Mouse (Mus musculus) spleen, adult 2 months (tissue): ENCODE measurements around the gene Spred1. TPM values are rescaled to one million over a fixed set of nuclear protein-coding genes. Genes with fewer than 3 reads are reported as not detected.

ENCODE experiments used
- DNase-seq, 2 experiments: peaks; one replicate each; pipeline versions ENCODE4 v3.0.0 to v3.0.0-alpha.2; 2012 to 2021; ENCODE audit warnings: low spot score in 2 of 2, low read depth in 1 of 2
- H3K27ac ChIP-seq: fragments of 200-500 bp; 2 replicates; pipeline ENCODE4 v1.5.1; 2012; ENCODE audit warnings: low read length, inconsistent platforms; ENCODE audit not compliant: insufficient read depth
- H3K27me3 ChIP-seq: fragments of 200-500 bp; 2 replicates; pipeline ENCODE4 v1.6.1; 2012; ENCODE audit warnings: mild to moderate bottlenecking, moderate library complexity, low read length, inconsistent platforms; ENCODE audit not compliant: control insufficient read depth, insufficient read depth
- H3K36me3 ChIP-seq: fragments of 200-500 bp; 2 replicates; pipeline ENCODE4 v1.6.1; 2012; ENCODE audit warnings: mild to moderate bottlenecking, low read length, inconsistent platforms; ENCODE audit not compliant: control insufficient read depth, insufficient read depth
- H3K4me1 ChIP-seq: fragments of 200-500 bp; 2 replicates; pipeline ENCODE4 v1.6.1; 2011; ENCODE audit warnings: inconsistent platforms; ENCODE audit not compliant: control insufficient read depth, insufficient read depth, insufficient read length
- H3K4me3 ChIP-seq: fragments of 200-500 bp; 2 replicates; pipeline ENCODE4 v1.5.1; 2011; ENCODE audit warnings: mild to moderate bottlenecking, inconsistent platforms; ENCODE audit not compliant: insufficient read depth, insufficient read length; ENCODE audit errors: extremely low read depth
- CTCF ChIP-seq: fragments of 200-500 bp; IDR thresholded peaks from 2 replicates; pipeline ENCODE4 v1.5.1; 2011; ENCODE audit warnings: mild to moderate bottlenecking, inconsistent platforms; ENCODE audit not compliant: insufficient read depth, insufficient read length, insufficient replicate concordance; ENCODE audit errors: extremely low read depth
- POLR2A ChIP-seq: fragments of 200-500 bp; IDR thresholded peaks from 2 replicates; pipeline ENCODE4 v1.6.1; 2011; ENCODE audit warnings: low read depth, low read length, inconsistent platforms
- WGBS: fragments of 180-500 bp; shearing (Covaris S2); methylation state at CpG from one replicate; pipeline ENCODE4 v1.1.7; 2018; 5-methylcytosine and 5-hydroxymethylcytosine counted together
- polyA plus RNA-seq: library from polyadenylated mRNA; depleted of rRNA; stranded (reverse); fragments of >200 nt; gene quantifications from 2 replicates; pipeline ENCODE4 v1.2.3, GENCODE M21; 2012

Spred1 gene
- polyA plus RNA-seq, 1 experiment: 2.2 TPM

DNA sequence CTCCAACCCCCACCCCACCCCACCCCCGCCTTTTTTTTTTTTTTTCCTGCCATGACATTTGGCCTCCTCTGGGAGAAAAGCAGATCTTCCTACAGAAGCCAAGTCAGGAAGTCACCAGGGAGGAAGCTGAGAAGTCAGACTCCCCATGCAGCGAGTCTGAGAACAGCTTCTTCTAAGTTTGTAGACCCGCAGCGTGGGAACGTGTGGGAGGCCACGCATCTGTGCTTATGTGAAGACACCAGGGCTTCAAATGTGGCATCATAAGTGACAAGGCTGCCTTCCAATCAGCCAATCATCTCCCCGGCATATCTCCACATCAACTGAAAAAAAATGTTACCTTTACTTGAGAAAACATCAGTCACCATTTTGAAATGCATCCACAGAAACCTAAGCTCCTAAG, 74.4 kb downstream of the Spred1 start:
- TF ChIP-seq POLR2A (no peak), CTCF (no peak)
- H3K4me3 ChIP-seq: no peak overlapping the region
- H3K27ac ChIP-seq: no peak overlapping the region
- no peaks in the 10 kb centered on the region for H3K36me3 ChIP-seq
- no peaks in the 10 kb centered on the region for H3K4me1 ChIP-seq
- DNase-seq: no peak
- H3K27me3 ChIP-seq: no peaks in the 10 kb centered on the region
- 33% methylated on average over 6 of the region's 7 CpGs for WGBS

DNA sequence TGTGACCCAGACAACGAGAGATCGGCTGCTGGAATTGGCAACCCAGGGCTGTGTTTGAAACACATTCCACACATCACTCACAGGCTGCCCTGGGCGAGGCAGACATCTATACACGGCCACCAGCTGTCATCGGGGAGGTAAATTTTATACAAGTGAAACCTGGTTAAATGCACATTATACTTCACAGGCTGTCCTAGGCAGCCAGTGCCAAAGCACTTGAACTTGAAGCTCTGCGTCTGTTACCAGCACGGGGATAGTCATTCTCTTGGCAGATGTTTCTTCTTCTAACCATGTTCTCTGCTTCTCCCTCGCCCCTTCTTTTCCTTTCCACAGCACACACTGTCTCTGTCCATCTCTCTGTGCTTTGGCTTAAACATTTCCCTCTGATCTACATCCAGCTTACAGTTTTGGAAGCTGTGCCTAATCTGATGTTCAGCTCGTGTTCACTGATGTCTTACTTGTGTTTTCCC, 79.7 kb downstream of the Spred1 start:
- Histone ChIP-seq H3K4me1 (no peaks in the 10 kb centered on the region), H3K27me3 (no peaks in the 10 kb centered on the region), H3K4me3 (no peak overlapping the region), H3K36me3 (no peaks in the 10 kb centered on the region), H3K27ac (no peak overlapping the region)
- DNase-seq: no peak
- TF ChIP-seq CTCF (no peak), POLR2A (no peak)
- 88% methylated on average over 9 of the region's 9 CpGs for WGBS

DNA sequence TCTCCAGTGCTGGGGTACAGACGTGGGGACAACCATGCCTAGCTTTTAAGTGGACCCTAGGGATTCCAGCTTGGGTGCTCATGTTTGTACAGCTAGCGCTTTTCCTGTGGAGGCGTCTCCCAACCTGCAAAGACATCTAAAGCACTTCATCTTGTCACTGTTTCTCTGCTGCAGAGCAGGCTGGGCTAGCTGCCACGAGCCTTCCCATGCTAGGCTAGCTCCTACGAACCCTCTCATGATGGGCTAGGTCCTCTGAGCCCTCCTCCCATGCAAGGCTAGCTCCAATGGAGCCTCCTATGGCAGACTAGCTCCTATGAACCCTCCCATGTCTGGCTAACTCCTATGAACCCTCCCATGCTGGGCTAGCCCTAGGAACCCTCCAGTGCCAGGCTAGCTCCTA, 82.2 kb downstream of the Spred1 start:
- H3K27ac ChIP-seq: no peak overlapping the region
- 59% methylated on average over 5 of the region's 5 CpGs for WGBS
- no peak for DNase-seq
- no peaks in the 10 kb centered on the region for H3K36me3 ChIP-seq
- H3K4me3 ChIP-seq: no peak overlapping the region
- H3K27me3 ChIP-seq: no peaks in the 10 kb centered on the region
- TF ChIP-seq POLR2A (no peak), CTCF (no peak)
- H3K4me1 ChIP-seq: no peaks in the 10 kb centered on the region

- Histone ChIP-seq H3K36me3 (no peaks in the 10 kb centered on the region), H3K27me3 (no peaks in the 10 kb centered on the region), H3K27ac (no peak overlapping the region), H3K4me1 (no peaks in the 10 kb centered on the region), H3K4me3 (no peak overlapping the region)
- WGBS: 69% methylated on average over 3 of the region's 3 CpGs
- no peak for DNase-seq
- TF ChIP-seq POLR2A (no peak), CTCF (no peak)
Observed at GRCm38 (mm10) chr2:117204534-117204933, 83.4 kb downstream of the Spred1 start.

DNA sequence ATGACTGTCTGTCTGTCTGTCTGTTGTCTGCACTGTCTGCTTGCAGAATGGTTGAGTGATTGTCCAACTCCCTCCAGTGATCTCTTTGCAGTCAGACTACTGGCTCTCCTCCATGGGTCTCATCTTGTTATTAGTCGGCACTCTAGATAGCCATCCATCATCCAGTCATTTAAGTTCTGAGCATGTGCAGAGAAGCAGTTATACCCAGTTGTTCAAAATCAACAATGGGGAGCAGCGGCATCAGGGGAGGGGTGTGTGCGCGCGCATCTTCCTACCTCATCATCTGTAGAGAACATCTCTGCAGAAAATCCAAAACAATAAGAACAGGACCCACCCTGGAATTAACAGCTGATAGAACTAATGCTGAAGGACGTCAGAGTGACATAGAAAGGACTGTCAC, 83.9 kb downstream of the Spred1 start:
- no peak for DNase-seq
- Histone ChIP-seq H3K27me3 (no peaks in the 10 kb centered on the region), H3K27ac (no peak overlapping the region), H3K4me3 (no peak overlapping the region), H3K4me1 (no peaks in the 10 kb centered on the region), H3K36me3 (no peaks in the 10 kb centered on the region)
- 91% methylated on average over 6 of the region's 6 CpGs for WGBS
- TF ChIP-seq CTCF (no peak), POLR2A (no peak)

DNA sequence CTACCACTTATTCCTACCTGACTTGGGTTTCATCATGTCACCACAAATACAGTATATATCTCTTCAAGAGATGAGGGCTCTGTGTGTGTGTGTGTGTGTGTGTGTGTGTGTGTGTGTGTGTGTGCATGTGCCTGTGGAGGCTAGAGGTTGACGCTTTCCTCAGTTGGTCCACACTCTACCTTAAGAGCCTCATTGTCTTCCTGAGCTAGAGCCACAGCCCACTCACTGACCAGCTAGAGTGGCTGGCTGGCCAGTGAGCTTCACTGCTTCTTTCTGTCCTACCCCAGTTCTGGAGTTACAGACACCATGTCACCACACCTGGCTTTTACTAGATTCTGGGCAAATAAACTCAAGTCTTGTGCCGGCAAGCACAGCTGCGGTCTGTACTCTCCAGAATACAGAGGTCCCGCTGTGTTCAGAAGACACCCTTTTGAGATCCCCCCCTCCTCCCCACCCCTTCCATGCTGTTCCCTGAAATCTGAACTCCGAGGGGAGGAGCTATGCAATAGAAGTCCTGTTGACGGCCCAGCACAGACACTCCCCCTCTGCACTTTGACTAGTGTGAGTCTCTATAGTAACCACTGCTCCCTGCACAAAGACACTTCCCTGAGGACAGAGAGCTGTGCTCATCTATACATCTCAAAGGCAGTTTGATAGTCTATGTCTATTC, 89.4 kb downstream of the Spred1 start:
- no peaks in the 10 kb centered on the region for H3K36me3 ChIP-seq
- no peaks in the 10 kb centered on the region for H3K27me3 ChIP-seq
- no peak for TF ChIP-seq POLR2A
- no peak for TF ChIP-seq CTCF
- H3K4me1 ChIP-seq: no peaks in the 10 kb centered on the region
- DNase-seq: no peak
- H3K4me3 ChIP-seq: no peak overlapping the region
- WGBS: 25% methylated on average over 6 of the region's 6 CpGs
- no peak overlapping the region for H3K27ac ChIP-seq

DNA sequence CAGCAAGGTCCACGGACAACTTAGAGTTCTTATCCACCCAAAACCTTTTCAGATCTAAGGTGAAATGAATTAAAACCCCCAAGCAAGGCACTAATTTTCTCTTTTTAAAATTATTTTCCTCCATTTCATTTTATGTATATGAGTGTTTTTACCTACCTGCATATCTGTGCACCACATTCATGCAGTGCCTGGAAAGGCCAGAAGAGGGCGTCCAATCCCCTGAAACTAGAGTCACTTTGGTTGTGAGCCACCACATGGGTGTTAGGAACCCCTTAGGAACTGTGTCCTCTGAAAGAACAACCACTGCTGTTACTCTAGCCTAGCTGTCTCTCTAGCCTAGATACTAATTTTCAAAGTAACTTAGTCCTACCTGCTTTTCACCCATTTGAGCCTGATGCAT, 95.0 kb downstream of the Spred1 start:
- TF ChIP-seq POLR2A (no peak), CTCF (no peak)
- Histone ChIP-seq H3K27ac (no peak overlapping the region), H3K4me1 (no peaks in the 10 kb centered on the region), H3K36me3 (no peaks in the 10 kb centered on the region), H3K4me3 (no peak overlapping the region), H3K27me3 (no peaks in the 10 kb centered on the region)
- DNase-seq: no peak
- WGBS: 62% methylated on average over 2 of the region's 2 CpGs
